Mouse (Mus musculus) megakaryocyte, embryonic 14.5 days (primary cell): Measurements from ENCODE around the gene Rnf43.

ENCODE experiments used
- FLI1 ChIP-seq: IDR thresholded peaks from 2 replicates; pipeline ENCODE4 v1.6.1; 2012; ENCODE audit warnings: low read length, inconsistent platforms, mixed read lengths
- GATA1 ChIP-seq: IDR thresholded peaks from 3 replicates; pipeline ENCODE4 v1.6.1; 2012; ENCODE audit warnings: mixed read lengths, low read length, inconsistent platforms, borderline replicate concordance

- TF ChIP-seq GATA1 (no peak), FLI1 (no peak)
These were observed 115.7 kb downstream of the Rnf43 start for GRCm38 (mm10) chr11:87778100-87778765.
